Mouse (Mus musculus) hindbrain, embryonic 13.5 days (tissue): ENCODE measurements around the gene Alg14. TPM values are rescaled to one million over a fixed set of nuclear protein-coding genes. Genes with fewer than 3 reads are reported as not detected.

Experiments
- ATAC-seq: fragments of 200-750 bp; cut with Nextera tagmentation; 2 replicates; pipeline ENCODE4 v1.8.0; 2017; ENCODE audit warnings: moderate TSS enrichment; ENCODE audit not compliant: low FRiP score
- H3K27ac ChIP-seq: fragments of 300-500 bp; sonication (generic); 2 replicates; pipeline ENCODE4 v1.5.1; 2015; ENCODE audit warnings: inconsistent platforms, mild to moderate bottlenecking, moderate library complexity
- H3K27me3 ChIP-seq: fragments of 300-500 bp; sonication (generic); 2 replicates; pipeline ENCODE4 v1.6.1; 2015; ENCODE audit warnings: mild to moderate bottlenecking, inconsistent platforms
- H3K36me3 ChIP-seq: fragments of 300-500 bp; sonication (generic); 2 replicates; pipeline ENCODE4 v1.6.1; 2015; ENCODE audit warnings: mild to moderate bottlenecking, inconsistent platforms
- H3K4me1 ChIP-seq: fragments of 300-500 bp; sonication (generic); replicated peaks from 2 replicates; pipeline ENCODE4 v1.6.1; 2015; ENCODE audit warnings: inconsistent platforms
- H3K4me2 ChIP-seq: fragments of 300-500 bp; sonication (generic); 2 replicates; pipeline ENCODE4 v1.6.1; 2015; ENCODE audit warnings: inconsistent platforms, mild to moderate bottlenecking, moderate library complexity
- H3K4me3 ChIP-seq: fragments of 300-500 bp; sonication (generic); 2 replicates; pipeline ENCODE4 v1.5.1; 2015; ENCODE audit warnings: mild to moderate bottlenecking, inconsistent platforms
- H3K9ac ChIP-seq: fragments of 300-500 bp; sonication (generic); 2 replicates; pipeline ENCODE4 v1.6.1; 2015; ENCODE audit warnings: mild to moderate bottlenecking, inconsistent platforms
- H3K9me3 ChIP-seq: fragments of 300-500 bp; sonication (generic); 2 replicates; pipeline ENCODE4 v1.6.1; 2016; ENCODE audit warnings: inconsistent platforms
- WGBS: fragments of 180-500 bp; shearing (Covaris S2); methylation state at CpG from one replicate; pipeline ENCODE4 v1.1.7; 2015; 5-methylcytosine and 5-hydroxymethylcytosine counted together
- polyA plus RNA-seq: library from polyadenylated mRNA; unstranded; fragments of >200 nt; fragmentation: Nextera tagmentation; extraction: Ambion mirVana; gene quantifications from 2 replicates; pipeline ENCODE4 v1.2.1, GENCODE M21; 2015

The Alg14 gene
- polyA plus RNA-seq, 1 experiment from 2014 or later = 39.7 TPM

DNA sequence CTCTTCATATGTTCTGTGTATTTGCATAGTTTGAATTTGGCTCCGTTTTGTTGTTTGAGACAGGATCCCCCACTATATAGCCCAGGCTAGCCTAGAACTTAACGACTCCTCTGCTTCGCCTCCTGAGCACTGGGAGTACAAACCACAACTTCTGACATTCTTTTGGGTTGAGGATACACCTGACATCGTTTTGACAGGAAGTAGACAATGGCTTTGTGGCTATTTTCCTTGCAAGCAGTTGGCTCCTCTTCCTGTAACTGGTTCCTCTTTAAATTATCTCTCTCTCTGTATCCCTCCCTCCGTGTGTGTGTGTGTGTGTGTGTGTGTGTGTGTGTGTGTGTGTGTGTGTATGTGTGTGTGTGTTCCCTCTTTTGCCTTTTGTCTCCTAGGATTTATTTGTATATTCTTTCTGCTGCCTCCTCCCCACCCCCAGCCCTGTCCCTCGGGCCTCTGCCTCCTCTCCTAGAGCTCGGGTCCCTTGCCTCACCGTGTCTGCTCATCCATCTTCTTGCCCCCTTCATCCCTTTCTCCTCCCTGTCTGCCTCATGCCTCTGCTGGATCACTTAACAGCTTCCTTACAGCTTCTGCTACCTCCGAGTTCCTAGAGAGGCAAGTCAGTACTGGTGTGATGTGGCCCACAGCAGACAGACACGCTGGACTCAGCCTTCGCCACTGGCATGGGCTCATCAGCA, 53.5 kb downstream of the Alg14 start:
- Histone ChIP-seq H3K4me3 (no peak overlapping the region), H3K27ac (0 out of 2 replicates have a peak overlapping the region, but pooled peaks have one; percentile 41), H3K36me3 (no peaks in the 10 kb centered on the region), H3K4me1 (peaks cover 43% of the 10 kb centered on the region), H3K27me3 (no peaks in the 10 kb centered on the region), H3K9ac (no peak overlapping the region), H3K4me2 (no peak overlapping the region), H3K9me3 (no peaks in the 10 kb centered on the region)
- no peak for ATAC-seq
- 49% methylated on average over 11 of the region's 11 CpGs for WGBS

DNA sequence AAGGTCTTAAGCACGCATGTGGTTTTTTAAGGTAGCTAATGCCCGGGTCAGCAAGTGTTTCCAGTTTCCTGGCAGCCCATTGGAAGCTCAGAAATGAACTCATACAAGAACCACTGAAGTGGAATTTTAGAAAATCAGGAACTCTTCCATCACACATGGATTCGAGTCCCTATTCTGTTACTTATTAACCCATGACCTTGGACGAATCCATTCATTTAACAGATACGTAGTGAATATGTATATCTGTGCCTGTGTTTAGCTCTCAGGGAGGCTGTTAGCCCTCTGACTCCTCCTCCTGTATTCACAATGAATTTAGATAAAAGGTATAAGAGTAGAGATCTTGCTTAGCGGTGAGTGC, 54.0 kb downstream of the Alg14 start:
- Histone ChIP-seq H3K4me1 (peaks cover 46% of the 10 kb centered on the region), H3K27ac (no peak overlapping the region), H3K9me3 (no peaks in the 10 kb centered on the region), H3K4me2 (no peak overlapping the region), H3K27me3 (no peaks in the 10 kb centered on the region), H3K9ac (no peak overlapping the region), H3K4me3 (no peak overlapping the region), H3K36me3 (no peaks in the 10 kb centered on the region)
- 43% methylated on average over 6 of the region's 6 CpGs for WGBS
- ATAC-seq = no peak

GRCm38 (mm10) chr3:121346507-121347267, 55.1 kb downstream of the Alg14 start:
- no peak for ATAC-seq
- peaks cover 46% of the 10 kb centered on the region for H3K4me1 ChIP-seq

DNA sequence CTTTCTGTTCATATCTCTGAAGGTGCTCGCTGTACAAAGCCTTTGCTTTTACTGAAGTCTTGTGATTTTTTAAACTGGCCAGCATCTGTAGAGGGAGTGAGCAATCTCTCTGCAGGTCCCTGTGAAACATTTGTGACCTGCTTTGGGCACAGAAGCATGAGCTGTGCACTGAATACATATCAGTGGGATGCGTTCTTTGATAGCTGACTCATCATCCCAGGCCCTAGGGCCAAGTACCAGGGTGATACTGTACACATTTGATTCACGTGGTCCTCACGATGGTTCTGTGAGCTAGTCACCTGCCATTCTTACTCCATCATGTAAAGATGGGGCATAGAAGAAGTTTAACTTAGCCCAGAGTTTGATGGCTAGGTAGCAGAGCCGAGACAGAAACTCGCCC, 57.2 kb downstream of the Alg14 start:
- Histone ChIP-seq H3K36me3 (no peaks in the 10 kb centered on the region), H3K4me1 (peaks cover 46% of the 10 kb centered on the region), H3K9ac (no peak overlapping the region), H3K9me3 (no peaks in the 10 kb centered on the region), H3K27me3 (no peaks in the 10 kb centered on the region), H3K27ac (peak overlapping the region; percentile 76; the same call in 1 of the 2 replicates), H3K4me3 (no peak overlapping the region), H3K4me2 (no peak overlapping the region)
- ATAC-seq = no peak
- WGBS = 72% methylated on average over 6 of the region's 6 CpGs

More at GRCm38 (mm10) chr3:121346507-121347267, 55.1 kb downstream of the Alg14 start:
- Histone ChIP-seq H3K27ac (no peak overlapping the region), H3K27me3 (no peaks in the 10 kb centered on the region), H3K4me3 (no peak overlapping the region), H3K9me3 (no peaks in the 10 kb centered on the region), H3K36me3 (no peaks in the 10 kb centered on the region), H3K9ac (no peak overlapping the region), H3K4me2 (no peak overlapping the region)
- WGBS = 93% methylated on average over 12 of the region's 12 CpGs

DNA sequence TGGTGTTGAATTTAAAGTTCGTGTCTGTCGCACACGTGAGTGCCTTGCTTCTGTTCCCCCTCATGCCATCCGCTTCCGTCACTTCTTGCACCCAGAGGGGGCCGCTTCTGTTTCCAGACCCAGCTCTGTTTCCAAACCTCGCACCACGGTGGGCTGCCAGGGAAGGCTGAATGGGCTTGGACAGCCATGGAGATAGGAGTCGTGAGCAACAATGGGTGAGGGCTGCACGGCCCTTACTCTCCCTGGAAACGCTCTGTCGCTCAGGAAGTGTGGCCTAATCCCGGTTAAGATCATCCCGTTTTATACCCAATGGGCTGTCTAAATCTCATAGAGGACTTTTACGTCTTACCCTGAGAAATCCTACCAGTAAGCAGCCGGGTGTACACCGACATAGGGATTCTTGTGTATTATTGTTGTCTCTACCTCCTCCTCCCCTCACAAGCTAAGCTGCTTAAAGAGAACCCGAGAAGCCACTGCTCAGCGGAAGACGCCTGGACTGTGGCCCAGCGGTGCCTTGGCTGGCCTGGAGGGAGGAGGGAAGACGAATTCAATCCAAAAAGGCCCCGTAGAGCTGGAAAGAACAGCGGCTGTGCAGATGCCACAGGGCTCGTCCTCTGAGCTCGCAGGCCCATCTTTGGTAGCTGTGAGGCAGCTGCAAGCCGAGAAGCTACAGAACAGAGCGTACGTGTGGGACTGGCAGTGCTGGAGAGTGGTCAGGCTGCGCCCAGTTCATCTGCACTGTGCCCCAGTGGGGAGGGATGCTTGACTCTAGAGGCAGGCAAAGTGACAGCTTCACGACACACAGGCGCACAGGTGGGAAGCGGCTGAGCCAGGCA, 58.0 kb downstream of the Alg14 start:
- Histone ChIP-seq H3K4me1 (peaks cover 45% of the 10 kb centered on the region), H3K36me3 (no peaks in the 10 kb centered on the region), H3K4me3 (no peak overlapping the region), H3K27ac (peak overlapping the region; percentile 76), H3K27me3 (no peaks in the 10 kb centered on the region), H3K4me2 (peak overlapping the region; percentile 31), H3K9ac (no peak overlapping the region; the same call in 1 of the 2 replicates), H3K9me3 (no peaks in the 10 kb centered on the region)
- peak; percentile 74 for ATAC-seq
- 35% methylated on average over 33 of the region's 33 CpGs for WGBS

GRCm38 (mm10) chr3:121351257-121351656, 59.7 kb downstream of the Alg14 start:
- H3K4me1 ChIP-seq = peaks cover 34% of the 10 kb centered on the region
- no peak for ATAC-seq
- H3K9me3 ChIP-seq = no peaks in the 10 kb centered on the region
- H3K4me3 ChIP-seq = no peak overlapping the region
- H3K36me3 ChIP-seq = 0 out of 2 replicates have a peak, but pooled peaks cover 2% of the 10 kb centered on the region
- no peaks in the 10 kb centered on the region for H3K27me3 ChIP-seq
- 92% methylated on average over 6 of the region's 6 CpGs for WGBS
- no peak overlapping the region for H3K27ac ChIP-seq
- no peak overlapping the region for H3K4me2 ChIP-seq
- H3K9ac ChIP-seq = no peak overlapping the region

DNA sequence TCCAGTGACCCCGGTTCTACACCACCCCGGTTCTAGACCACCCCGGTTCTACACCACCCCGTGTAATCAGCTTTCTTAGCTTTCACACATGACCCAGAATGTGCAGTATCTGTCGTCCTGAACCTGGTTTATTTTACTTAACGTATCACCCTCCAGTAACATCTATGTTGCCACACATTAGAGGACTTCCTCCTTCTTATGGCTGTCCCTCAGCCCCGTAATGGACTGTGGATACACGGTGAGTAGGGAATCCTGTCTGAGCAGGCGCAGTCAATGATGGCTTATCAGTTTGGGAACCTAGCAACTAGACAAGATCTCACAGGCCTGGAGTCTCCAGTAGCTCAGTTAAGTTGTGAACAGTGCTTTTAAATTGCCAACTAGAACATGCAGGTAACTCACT, 62.7 kb downstream of the Alg14 start:
- no peaks in the 10 kb centered on the region for H3K27me3 ChIP-seq
- no peak overlapping the region for H3K9ac ChIP-seq
- no peak overlapping the region for H3K27ac ChIP-seq
- no peak overlapping the region for H3K4me3 ChIP-seq
- no peak for ATAC-seq
- H3K9me3 ChIP-seq = no peaks in the 10 kb centered on the region
- H3K36me3 ChIP-seq = 0 out of 2 replicates have a peak, but pooled peaks cover 2% of the 10 kb centered on the region
- H3K4me1 ChIP-seq = peaks cover 15% of the 10 kb centered on the region
- 91% methylated on average over 9 of the region's 9 CpGs for WGBS
- H3K4me2 ChIP-seq = no peak overlapping the region

DNA sequence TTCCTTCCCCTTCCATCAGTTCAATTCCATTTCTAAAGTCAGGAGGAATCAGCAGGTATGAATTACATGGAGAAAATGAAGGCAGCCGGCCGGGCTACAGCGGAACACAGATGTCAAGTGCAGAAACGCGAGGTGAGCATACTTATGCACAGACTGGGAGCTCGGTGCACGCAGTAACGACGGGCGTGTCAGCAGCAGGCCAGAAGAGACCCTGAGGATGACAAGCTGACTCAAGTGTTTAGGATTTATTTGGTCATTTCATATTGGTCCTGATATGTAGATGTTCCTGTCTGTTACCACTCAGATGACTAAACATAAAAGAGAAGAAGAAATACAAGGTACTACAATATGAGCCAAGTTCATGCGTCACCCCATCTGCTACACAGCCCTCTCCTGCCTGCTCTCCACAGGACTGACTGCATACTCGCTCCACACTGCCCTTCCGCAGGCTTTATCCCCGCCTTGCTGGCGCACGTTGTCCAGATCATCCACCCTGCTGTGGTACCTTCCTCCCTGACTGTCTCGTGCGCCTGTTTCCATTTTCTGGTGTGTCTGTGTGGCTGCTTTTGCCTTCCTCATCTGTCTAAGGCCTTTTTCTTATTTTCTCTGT, 63.4 kb downstream of the Alg14 start:
- Histone ChIP-seq H3K27me3 (no peaks in the 10 kb centered on the region), H3K4me3 (no peak overlapping the region), H3K4me2 (no peak overlapping the region), H3K27ac (no peak overlapping the region), H3K9me3 (no peaks in the 10 kb centered on the region), H3K9ac (no peak overlapping the region), H3K36me3 (0 out of 2 replicates have a peak, but pooled peaks cover 2% of the 10 kb centered on the region), H3K4me1 (peaks cover 12% of the 10 kb centered on the region)
- 87% methylated on average over 18 of the region's 18 CpGs for WGBS
- ATAC-seq = no peak

DNA sequence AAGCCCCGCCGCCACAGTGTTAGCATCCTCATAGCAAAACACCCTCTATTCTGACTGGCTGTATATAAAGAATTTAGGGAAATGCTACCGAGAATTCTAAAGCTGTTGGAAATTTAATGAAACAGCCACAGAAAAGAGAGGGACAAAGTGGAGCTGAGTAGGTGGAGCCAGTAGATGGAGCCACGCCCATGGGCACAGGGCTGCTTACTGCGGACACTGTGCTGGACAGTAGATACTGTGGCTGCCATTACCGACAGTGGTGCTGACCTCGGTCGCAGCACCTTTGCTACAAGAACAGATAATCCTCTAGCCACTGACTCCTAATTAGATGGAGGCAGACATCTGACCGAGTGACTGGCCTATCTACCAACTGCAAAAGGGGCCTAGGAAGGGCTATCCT, 64.0 kb downstream of the Alg14 start:
- Histone ChIP-seq H3K4me1 (peaks cover 8% of the 10 kb centered on the region), H3K27me3 (no peaks in the 10 kb centered on the region), H3K27ac (no peak overlapping the region), H3K9ac (no peak overlapping the region), H3K4me3 (no peak overlapping the region), H3K9me3 (no peaks in the 10 kb centered on the region), H3K36me3 (0 out of 2 replicates have a peak, but pooled peaks cover 2% of the 10 kb centered on the region), H3K4me2 (no peak overlapping the region)
- ATAC-seq = no peak
- 92% methylated on average over 9 of the region's 9 CpGs for WGBS

DNA sequence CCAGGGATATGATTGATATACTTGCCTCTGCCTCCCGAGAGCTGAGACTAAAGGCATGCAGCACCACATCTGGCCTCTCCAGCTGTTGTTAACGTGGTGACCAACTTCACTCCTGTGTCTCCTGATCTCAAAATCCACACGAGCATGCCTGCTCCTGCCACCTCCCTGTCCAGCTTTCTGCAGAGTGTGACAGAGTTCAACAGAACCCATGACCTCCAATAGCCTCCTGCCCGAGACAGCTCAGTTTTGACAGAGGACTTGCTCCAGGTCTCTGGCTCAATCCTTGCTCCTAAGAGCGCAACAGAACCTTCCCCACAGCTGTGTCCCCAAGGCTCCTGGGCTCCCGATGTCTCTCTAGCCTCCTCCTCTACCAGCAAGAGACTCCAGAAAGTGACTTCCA, 64.5 kb downstream of the Alg14 start:
- H3K4me2 ChIP-seq = no peak overlapping the region
- H3K36me3 ChIP-seq = 0 out of 2 replicates have a peak, but pooled peaks cover 2% of the 10 kb centered on the region
- H3K9ac ChIP-seq = no peak overlapping the region
- H3K4me3 ChIP-seq = no peak overlapping the region
- H3K27me3 ChIP-seq = no peaks in the 10 kb centered on the region
- no peak overlapping the region for H3K27ac ChIP-seq
- H3K4me1 ChIP-seq = peaks cover 8% of the 10 kb centered on the region
- 80% methylated on average over 6 of the region's 6 CpGs for WGBS
- H3K9me3 ChIP-seq = no peaks in the 10 kb centered on the region
- no peak for ATAC-seq

- ATAC-seq = no peak
- Histone ChIP-seq H3K4me1 (peaks cover 8% of the 10 kb centered on the region), H3K27ac (no peak overlapping the region), H3K36me3 (0 out of 2 replicates have a peak, but pooled peaks cover 2% of the 10 kb centered on the region), H3K9me3 (no peaks in the 10 kb centered on the region), H3K4me2 (no peak overlapping the region), H3K27me3 (no peaks in the 10 kb centered on the region), H3K9ac (no peak overlapping the region), H3K4me3 (no peak overlapping the region)
- 73% methylated on average over 3 of the region's 3 CpGs for WGBS
Measured at GRCm38 (mm10) chr3:121357030-121357429, 65.5 kb downstream of the Alg14 start.

- Histone ChIP-seq H3K9me3 (no peaks in the 10 kb centered on the region), H3K27me3 (no peaks in the 10 kb centered on the region), H3K4me2 (no peak overlapping the region), H3K27ac (no peak overlapping the region), H3K9ac (no peak overlapping the region), H3K4me3 (no peak overlapping the region), H3K36me3 (0 out of 2 replicates have a peak, but pooled peaks cover 2% of the 10 kb centered on the region), H3K4me1 (peaks cover 8% of the 10 kb centered on the region)
- no peak for ATAC-seq
- 65% methylated on average over 2 of the region's 2 CpGs for WGBS
Measured at GRCm38 (mm10) chr3:121358285-121358684, 66.7 kb downstream of the Alg14 start.
